Mouse (Mus musculus): ENCODE measurements around the gene Hnrnpm. TPM values are rescaled to one million over a fixed set of nuclear protein-coding genes. Genes with fewer than 3 reads are reported as not detected.
"Not testable (repeated sequence)": the region's sequence is repeated elsewhere in the genome, so short reads cannot be mapped to it uniquely, and the experiment has no call there.

Gene Hnrnpm
- polyA plus RNA-seq, 3 experiments from 2014 or later: 269 to 417 (median 346) TPM

DNA sequence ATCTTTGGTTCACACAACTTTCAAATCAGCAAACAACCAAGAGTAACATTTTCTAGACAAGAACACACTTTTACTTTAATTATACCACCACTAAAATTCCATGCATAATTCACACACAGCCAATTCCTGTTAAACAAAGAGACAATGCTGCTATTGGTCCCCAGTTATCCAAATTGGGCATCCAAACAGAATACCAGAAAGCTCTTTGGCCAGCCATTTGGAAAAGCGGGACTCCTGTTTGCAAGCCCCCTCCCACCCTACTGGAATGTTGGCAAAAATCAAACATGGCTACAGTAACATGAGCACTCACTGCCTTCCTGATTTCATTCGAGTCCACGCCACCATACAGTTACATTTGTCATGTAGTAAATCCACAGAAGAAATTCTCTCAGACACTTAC is 17.0 kb downstream of the Hnrnpm start:
- no peak for ATAC-seq

- ATAC-seq: no peak
Observed at GRCm38 (mm10) chr17:33666813-33667212, 19.8 kb downstream of the Hnrnpm start.

- no peak for ATAC-seq
Observed at GRCm38 (mm10) chr17:33649781-33650475, 36.7 kb downstream of the Hnrnpm start.

GRCm38 (mm10) chr17:33645073-33645472 is 41.6 kb downstream of the Hnrnpm start:
- ATAC-seq: no peak

- no peak for ATAC-seq
Observed at GRCm38 (mm10) chr17:33644068-33644467, 42.6 kb downstream of the Hnrnpm start.

DNA sequence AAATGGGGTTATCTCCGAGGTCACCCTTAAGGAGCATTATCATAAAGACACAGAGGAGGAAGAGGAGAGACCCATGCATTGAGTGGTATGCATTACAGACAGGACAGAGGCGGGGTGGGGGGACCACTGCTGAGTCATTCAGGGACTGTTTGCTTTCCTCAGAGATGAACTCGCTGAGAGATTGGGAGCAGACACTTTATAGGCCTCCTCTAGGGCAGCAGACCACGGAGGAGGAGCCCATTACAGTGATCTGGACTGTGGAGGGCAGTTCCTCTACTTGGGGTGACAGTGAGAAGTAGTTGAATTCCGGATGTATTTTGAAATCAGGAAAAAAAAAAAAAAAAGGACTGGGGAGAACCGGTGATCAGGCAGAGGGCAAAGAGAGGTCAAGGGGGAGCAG is 46.9 kb downstream of the Hnrnpm start:
- ATAC-seq: no peak

DNA sequence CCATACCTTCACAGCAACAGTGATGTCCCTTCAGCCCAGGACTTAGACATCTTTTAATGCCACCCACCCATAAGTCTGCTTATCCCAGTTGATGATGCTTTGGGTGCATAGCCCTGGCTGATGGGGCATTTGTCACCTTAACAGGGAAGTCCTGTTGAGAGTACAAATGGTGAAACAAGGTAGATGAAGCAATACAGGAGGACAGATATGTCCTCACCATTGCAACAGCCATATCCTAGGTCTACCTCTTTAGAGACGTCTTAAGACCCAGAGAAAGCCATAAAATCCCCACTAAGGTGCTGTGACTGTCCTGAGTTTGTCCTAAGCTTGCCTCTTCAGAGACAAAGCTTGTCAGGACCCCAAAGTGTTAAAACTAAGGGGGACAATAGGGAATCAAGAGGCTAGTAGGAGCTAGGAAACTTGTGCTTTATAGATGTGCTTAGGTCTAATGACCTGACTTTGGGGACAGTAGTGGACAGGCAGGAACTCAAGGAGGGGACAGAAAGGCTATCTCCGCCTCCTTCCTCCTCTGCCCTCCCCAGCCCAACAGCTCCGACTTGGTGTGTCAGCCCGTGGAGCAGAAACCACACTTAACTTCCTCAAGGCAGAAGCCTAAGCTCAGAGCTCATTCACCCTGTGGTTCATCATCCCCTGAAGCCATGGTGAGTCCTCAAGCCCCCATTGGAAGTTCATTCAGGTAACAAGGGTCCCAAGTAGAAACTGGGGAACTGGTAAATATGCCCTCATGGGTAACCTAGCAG is 49.0 kb downstream of the Hnrnpm start, which contains the start of gene Pram1:
TSS of gene Pram1 (plus strand) at position 541 of the 761 bp plus-strand sequence.
- ATAC-seq: no peak

DNA sequence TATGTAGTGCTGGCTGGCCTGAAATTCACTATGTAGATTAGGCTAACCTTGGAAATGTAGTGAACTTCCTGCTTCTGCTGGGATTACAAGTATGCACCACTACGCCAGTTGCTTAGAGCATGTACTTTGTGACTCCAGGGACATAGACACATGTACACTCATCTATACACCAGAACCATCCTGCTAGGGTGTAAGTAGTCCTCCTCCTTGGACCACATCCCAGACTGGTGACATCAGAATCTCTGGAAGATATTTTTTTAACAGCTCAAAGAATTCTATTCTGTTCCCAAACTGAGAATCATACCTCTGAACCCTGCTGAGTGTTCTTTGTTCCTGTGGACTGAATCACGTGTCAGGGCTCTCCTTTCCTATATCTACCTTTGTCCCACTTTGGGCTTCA is 49.6 kb downstream of the Hnrnpm start:
- ATAC-seq: no peak

- ATAC-seq: no peak
Observed at GRCm38 (mm10) chr17:33631796-33632195, 54.9 kb downstream of the Hnrnpm start.

GRCm38 (mm10) chr17:33631236-33631635 is 55.4 kb downstream of the Hnrnpm start:
- no peak for ATAC-seq

GRCm38 (mm10) chr17:33630171-33630895 is 56.3 kb downstream of the Hnrnpm start:
- no peak for ATAC-seq

- ATAC-seq: no peak
Observed at GRCm38 (mm10) chr17:33629487-33630125, 57.1 kb downstream of the Hnrnpm start.

GRCm38 (mm10) chr17:33628621-33629486 is 57.8 kb downstream of the Hnrnpm start, which contains the start of gene Zfp414:
Zfp414 (plus strand) TSS chr17:33629090.
- ATAC-seq: peak; percentile 97

DNA sequence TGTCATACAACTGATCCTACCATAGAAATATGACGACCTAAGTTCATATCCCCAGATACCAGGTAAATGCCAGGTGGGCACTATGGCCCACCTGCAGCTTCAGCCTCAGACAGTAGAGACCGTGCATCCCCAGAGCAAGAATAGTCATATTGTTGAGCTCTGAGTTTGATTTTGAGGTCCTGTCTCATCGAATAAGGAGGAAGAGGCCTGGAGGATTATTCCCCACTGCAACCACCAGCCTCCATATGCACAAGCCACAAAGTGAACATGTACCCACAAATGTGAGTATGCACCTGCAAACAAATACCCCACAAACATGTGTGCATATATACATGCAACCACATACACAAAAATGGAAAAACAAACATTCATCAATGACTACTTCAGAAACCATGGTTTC is 59.4 kb downstream of the Hnrnpm start:
- no peak for ATAC-seq

DNA sequence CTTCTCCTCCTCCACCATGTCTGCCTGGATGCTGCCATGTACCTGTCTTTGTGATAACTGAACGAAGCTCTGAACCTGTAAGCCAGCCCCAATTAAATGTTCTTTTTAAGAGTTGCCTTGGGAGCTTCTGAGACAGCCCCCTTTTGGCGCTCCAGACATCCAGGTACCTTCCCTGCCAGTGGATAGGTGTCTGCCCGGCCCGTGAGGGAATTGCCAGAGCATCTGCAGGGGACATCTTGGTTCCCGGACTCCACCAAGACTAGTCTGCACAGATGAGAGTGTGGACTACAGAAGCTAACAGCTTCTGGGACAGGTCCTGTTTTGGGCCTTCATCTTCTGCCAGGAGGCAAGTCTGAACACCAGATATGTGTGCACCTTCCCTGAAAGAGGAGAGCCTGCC is 72.9 kb downstream of the Hnrnpm start:
- ATAC-seq: not testable (repeated sequence)

- no peak for ATAC-seq
Observed at GRCm38 (mm10) chr17:33610548-33610947, 76.1 kb downstream of the Hnrnpm start.

DNA sequence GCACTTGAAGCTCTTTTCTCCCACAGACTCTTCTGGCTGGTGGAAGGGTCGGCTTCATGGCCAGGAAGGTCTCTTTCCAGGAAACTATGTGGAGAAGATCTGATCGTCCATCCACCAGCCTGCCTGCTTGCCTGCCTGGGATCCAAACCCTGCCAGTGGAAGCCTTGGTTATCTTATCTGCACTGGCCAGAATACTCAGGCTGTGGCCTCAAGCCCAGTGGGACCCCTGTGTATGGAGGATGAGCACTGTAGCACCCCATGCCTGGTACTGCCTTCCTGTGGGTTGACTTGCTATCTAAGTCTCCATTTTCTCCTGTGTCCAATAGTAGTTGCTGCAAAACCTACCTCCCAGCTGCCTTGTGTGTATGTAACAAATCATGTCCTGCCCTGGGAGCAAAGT is 79.4 kb downstream of the Hnrnpm start:
- ATAC-seq: no peak

- no peak for ATAC-seq
Observed at GRCm38 (mm10) chr17:33601947-33602346, 84.7 kb downstream of the Hnrnpm start.

DNA sequence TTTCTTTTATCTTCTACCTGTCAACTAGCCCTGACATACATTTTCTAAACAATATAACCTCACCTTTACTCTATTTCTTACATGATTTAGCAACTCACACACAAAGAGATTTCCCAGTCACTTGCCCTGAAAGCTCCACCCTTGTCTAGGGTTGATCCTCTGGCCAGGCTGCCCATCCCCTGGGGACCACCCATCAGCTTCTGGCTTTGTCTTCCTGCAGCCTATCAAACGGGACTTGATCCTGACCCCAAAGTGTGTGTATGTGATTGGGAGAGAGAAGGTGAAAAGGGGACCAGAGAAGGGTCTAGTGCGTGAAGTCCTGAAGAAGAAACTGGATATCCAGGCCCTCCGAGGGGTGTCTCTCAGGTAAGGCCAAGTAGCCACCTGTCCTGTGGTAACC is 85.8 kb downstream of the Hnrnpm start:
- no peak for ATAC-seq

- no peak for ATAC-seq
Observed at GRCm38 (mm10) chr17:33599836-33600475, 86.7 kb downstream of the Hnrnpm start.

GRCm38 (mm10) chr17:33598506-33598905 is 88.2 kb downstream of the Hnrnpm start:
- no peak for ATAC-seq

Data from inflammation-experienced regulatory T-cells, adult 6 months (primary cell).